Mouse (Mus musculus) forebrain, embryonic 13.5 days (tissue): ENCODE results near the gene Alpk3. TPM values are rescaled to one million over a fixed set of nuclear protein-coding genes. Genes with fewer than 3 reads are reported as not detected.

ENCODE experiments used
- polyA plus RNA-seq: library from polyadenylated mRNA; unstranded; fragments of >200 nt; fragmentation: Nextera tagmentation; extraction: Ambion mirVana; gene quantifications from 2 replicates; pipeline ENCODE4 v1.2.1, GENCODE M21; 2015

Alpk3 gene
- polyA plus RNA-seq, 1 experiment from 2014 or later, result not detected

Other genes with a start within 250 kb of the Alpk3 start
- gene Iqgap1, start 231.6 kb upstream of the Alpk3 start, polyA plus RNA-seq, result 19.7 and 20.6 TPM in 2 replicates
- gene Zscan2, start 196.7 kb upstream of the Alpk3 start, polyA plus RNA-seq, result 5.1 and 5.2 TPM in 2 replicates
- gene Wdr73, start 156.3 kb upstream of the Alpk3 start, polyA plus RNA-seq, result 46.0 and 48.0 TPM in 2 replicates
- 6.6 and 7.6 TPM in 2 replicates for gene Nmb, start 152.5 kb upstream of the Alpk3 start, polyA plus RNA-seq
- gene Sec11a, start 109.8 kb upstream of the Alpk3 start, polyA plus RNA-seq, result 165 and 169 TPM in 2 replicates
- gene Zfp592, start 63.9 kb upstream of the Alpk3 start, polyA plus RNA-seq, result 8.3 and 9.8 TPM in 2 replicates
- not detected in 2 replicates for gene Slc28a1, start 57.2 kb downstream of the Alpk3 start, polyA plus RNA-seq
- 1.5 and 1.9 TPM in 2 replicates for gene Pde8a, start 156.0 kb downstream of the Alpk3 start, polyA plus RNA-seq